ENCODE assay signal across 8 mouse cellular contexts in the genomic region with DNA sequence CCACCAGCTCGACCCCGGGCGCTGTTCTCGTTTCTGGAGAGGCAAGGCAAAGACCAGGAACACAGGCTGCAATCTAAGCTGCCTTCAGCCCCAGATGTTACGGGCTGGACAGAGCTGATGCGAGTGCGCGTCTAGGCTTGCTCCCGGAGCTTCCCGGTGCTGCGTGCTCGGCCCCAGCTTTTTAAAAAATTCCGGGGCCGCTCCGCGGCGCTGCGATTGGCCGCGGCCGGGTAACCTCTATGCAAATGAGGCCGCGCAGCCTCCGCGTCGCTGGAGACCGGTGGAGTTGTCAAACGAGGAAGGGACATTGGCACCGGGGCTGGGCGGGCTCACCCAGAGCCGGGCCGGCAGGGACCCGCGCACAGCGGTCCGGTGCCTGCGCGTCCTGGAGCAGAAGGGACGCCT. TPM values are rescaled to one million over a fixed set of nuclear protein-coding genes. Genes with fewer than 3 reads are reported as not detected.
DNase-seq lines count a peak whose midpoint lies in the region; ATAC-seq and TF ChIP-seq lines count a peak whose summit lies in the region.

No protein-coding gene starts in this region.

- no peaks in the 10 kb centered on the region for H3K36me3 ChIP-seq in heart, embryonic 10.5 days
- no peaks in the 10 kb centered on the region for H3K36me3 ChIP-seq in limb, embryonic 13.5 days
- no peaks in the 10 kb centered on the region for H3K36me3 ChIP-seq in midbrain, postnatal 0 days (ENCODE audit: insufficient read depth, low read length)

- no peak for TF ChIP-seq CTCF in midbrain, postnatal 0 days (IDR thresholded peaks at IDR 0.05)

- WGBS in heart, embryonic 10.5 days = under 1% methylated on average over 39 of the region's 39 CpGs
- under 1% methylated on average over 39 of the region's 39 CpGs for WGBS in limb, embryonic 13.5 days
- WGBS in midbrain, postnatal 0 days = under 1% methylated on average over 38 of the region's 39 CpGs

- peaks cover 33% of the 10 kb centered on the region for H3K4me1 ChIP-seq in heart, embryonic 10.5 days
- H3K4me1 ChIP-seq in limb, embryonic 13.5 days = peaks cover 32% of the 10 kb centered on the region
- no peaks in the 10 kb centered on the region for H3K4me1 ChIP-seq in midbrain, postnatal 0 days (ENCODE audit: insufficient read depth, low read length)

- intact Hi-C loops in heart, postnatal 14 days (cut with DNase I) = no loop called here

- H3K27me3 ChIP-seq in heart, embryonic 10.5 days (ENCODE audit: insufficient read depth, poor library complexity, severe bottlenecking) = peaks cover 99% of the 10 kb centered on the region
- H3K27me3 ChIP-seq in limb, embryonic 13.5 days = peaks cover 100% of the 10 kb centered on the region
- peaks cover 86% of the 10 kb centered on the region for H3K27me3 ChIP-seq in midbrain, postnatal 0 days (ENCODE audit: insufficient read depth, low read length)

- peak overlapping the region; percentile 66 for H3K4me2 ChIP-seq in limb, embryonic 13.5 days (replicated peaks)
- peak overlapping the region; percentile 12 for H3K4me2 ChIP-seq in midbrain, postnatal 0 days (ENCODE audit: low read depth, low read length, poor library complexity, severe bottlenecking)

- peak; percentile 77 for DNase-seq in heart, embryonic 10.5 days (ENCODE audit: low spot score)
- DNase-seq in heart, adult 9 months (ENCODE audit: low spot score in 2 of 2) = no peak
- DNase-seq in adrenal gland, postnatal 36 days = peak; percentile 49 to 57
- peak; percentile 31 to 38 for DNase-seq in heart, postnatal 14 days
- DNase-seq in midbrain, postnatal 0 days (ENCODE audit: low spot score) = no peak
- DNase-seq in right cerebral cortex, postnatal 14 days = no peak
- no peak for DNase-seq in cerebellum, adult 9-10 months

- no peak overlapping the region for H3K27ac ChIP-seq in heart, embryonic 10.5 days
- H3K27ac ChIP-seq in limb, embryonic 13.5 days = no peak overlapping the region
- H3K27ac ChIP-seq in midbrain, postnatal 0 days (ENCODE audit: low read depth, low read length) = no peak overlapping the region

- no peak overlapping the region for H3K9ac ChIP-seq in limb, embryonic 13.5 days
- H3K9ac ChIP-seq in midbrain, postnatal 0 days (replicated peaks; ENCODE audit: low read length, poor library complexity, severe bottlenecking) = no peak overlapping the region

- ATAC-seq in limb, embryonic 13.5 days (ENCODE audit: low FRiP score, low read depth) = peak; percentile 55; the same call in 1 of the 2 replicates
- peak; percentile 42; the same call in 1 of the 2 replicates for ATAC-seq in midbrain, postnatal 0 days (ENCODE audit: low FRiP score)

- H3K9me3 ChIP-seq in heart, embryonic 10.5 days = no peaks in the 10 kb centered on the region
- no peaks in the 10 kb centered on the region for H3K9me3 ChIP-seq in limb, embryonic 13.5 days
- H3K9me3 ChIP-seq in midbrain, postnatal 0 days (ENCODE audit: low read length) = no peaks in the 10 kb centered on the region

- peak overlapping the region; percentile 58 for H3K4me3 ChIP-seq in heart, embryonic 10.5 days
- peak overlapping the region; percentile 40 for H3K4me3 ChIP-seq in limb, embryonic 13.5 days
- H3K4me3 ChIP-seq in midbrain, postnatal 0 days (ENCODE audit: low read depth, low read length) = no peak overlapping the region

RNA-seq across cellular contexts. Expression of a gene that starts 5.2 kb away (rescaled TPM):
- polyA plus RNA-seq in heart, embryonic 10.5 days (2016; fragmentation: Nextera tagmentation; extraction: Ambion mirVana) = not detected in 2 replicates
- not detected for total RNA-seq in adrenal gland, postnatal 36 days (2021)
- not detected for total RNA-seq in heart, postnatal 14 days (2021)
- polyA plus RNA-seq in limb, embryonic 13.5 days (2015; fragmentation: Nextera tagmentation; extraction: Ambion mirVana) = not detected in 2 replicates
- total RNA-seq in midbrain, postnatal 0 days (2014; rRNA removed) = 0.71 and 1.3 TPM in 2 replicates
- polyA plus RNA-seq in midbrain, postnatal 0 days (2015; fragmentation: Nextera tagmentation; extraction: Ambion mirVana) = 0.66 and 1.0 TPM in 2 replicates

RNA-seq across cellular contexts. Expression of a gene that starts 6.2 kb away (rescaled TPM):
- polyA plus RNA-seq in heart, embryonic 10.5 days (2016; fragmentation: Nextera tagmentation; extraction: Ambion mirVana) = 182 and 235 TPM in 2 replicates
- total RNA-seq in adrenal gland, postnatal 36 days (2021) = 10 to 100 TPM; 74.7 to 79.1 TPM
- 10 to 100 TPM; 34.2 to 34.7 TPM for total RNA-seq in heart, postnatal 14 days (2021)
- 226 and 233 TPM in 2 replicates for polyA plus RNA-seq in limb, embryonic 13.5 days (2015; fragmentation: Nextera tagmentation; extraction: Ambion mirVana)
- total RNA-seq in midbrain, postnatal 0 days (2014; rRNA removed) = 101 and 106 TPM in 2 replicates
- polyA plus RNA-seq in midbrain, postnatal 0 days (2015; fragmentation: Nextera tagmentation; extraction: Ambion mirVana) = 120 and 125 TPM in 2 replicates

RNA-seq across cellular contexts. Expression of a gene that starts 11.1 kb away (rescaled TPM):
- 0.09 TPM in 1 of 2 replicates, not detected in the other for polyA plus RNA-seq in heart, embryonic 10.5 days (2016; fragmentation: Nextera tagmentation; extraction: Ambion mirVana)
- not detected for total RNA-seq in adrenal gland, postnatal 36 days (2021)
- not detected for total RNA-seq in heart, postnatal 14 days (2021)
- not detected in 2 replicates for polyA plus RNA-seq in limb, embryonic 13.5 days (2015; fragmentation: Nextera tagmentation; extraction: Ambion mirVana)
- 0.80 and 0.88 TPM in 2 replicates for total RNA-seq in midbrain, postnatal 0 days (2014; rRNA removed)
- 0.86 and 1.2 TPM in 2 replicates for polyA plus RNA-seq in midbrain, postnatal 0 days (2015; fragmentation: Nextera tagmentation; extraction: Ambion mirVana)

Comparison
In these comparisons a context has a peak if more than half of its experiments do, and no peak if none do; other contexts are left out.
1. DNase-seq: peak in heart, embryonic 10.5 days (single experiment), adrenal gland, postnatal 36 days (2 of 2) and heart, postnatal 14 days (2 of 2); none in heart, adult 9 months (0 of 2), midbrain, postnatal 0 days (single experiment), right cerebral cortex, postnatal 14 days (single experiment) and cerebellum, adult 9-10 months (single experiment).